Mouse (Mus musculus): ENCODE results near the gene Ranbp10. TPM values are rescaled to one million over a fixed set of nuclear protein-coding genes. Genes with fewer than 3 reads are reported as not detected.
"Not testable (repeated sequence)": the region's sequence is repeated elsewhere in the genome, so short reads cannot be mapped to it uniquely, and the experiment has no call there.

Gene Ranbp10
- polyA plus RNA-seq, 1 experiment from 2014 or later, result 14.6 TPM

- Histone ChIP-seq H3K4me2 (replicated peaks) (peak overlapping the region; percentile 95), H3K27me3 (replicated peaks) (no peaks in the 10 kb centered on the region), H3K4me3 (peak overlapping the region; percentile 80), H3K4me1 (peaks cover 38% of the 10 kb centered on the region), H3K36me3 (peaks cover 10% of the 10 kb centered on the region), H3K9ac (peak overlapping the region; percentile 85; the same call in 1 of the 2 replicates), H3K27ac (no peak overlapping the region), H3K9me3 (no peaks in the 10 kb centered on the region)
- ATAC-seq (ENCODE audit: low FRiP score, low read depth), result no peak; the same call in 1 of the 2 replicates
- 25% methylated on average over 8 of the region's 8 CpGs for WGBS
Observed at GRCm38 (mm10) chr8:105854303-105854702, 27.2 kb upstream of the Ranbp10 start.

GRCm38 (mm10) chr8:105853178-105853577 lies 26.0 kb upstream of the Ranbp10 start, which contains the start of gene Cenpt:
TSS of gene Cenpt (minus strand) at chr8:105853278.
- peaks cover 14% of the 10 kb centered on the region for H3K36me3 ChIP-seq
- no peaks in the 10 kb centered on the region for H3K9me3 ChIP-seq
- H3K4me1 ChIP-seq, result peaks cover 33% of the 10 kb centered on the region
- no peak within 1 kb of the TSS for H3K4me2 ChIP-seq (replicated peaks)
- no peak within 1 kb of the TSS for H3K27ac ChIP-seq
- no peak for ATAC-seq (ENCODE audit: low FRiP score, low read depth)
- no peak within 1 kb of the TSS for H3K4me3 ChIP-seq
- no peaks in the 10 kb centered on the region for H3K27me3 ChIP-seq (replicated peaks)
- H3K9ac ChIP-seq, result no peak within 1 kb of the TSS
- WGBS, result 94% methylated on average over 3 of the region's 3 CpGs

GRCm38 (mm10) chr8:105852146-105852729 lies 25.1 kb upstream of the Ranbp10 start:
- H3K4me3 ChIP-seq, result no peak overlapping the region
- H3K9ac ChIP-seq, result no peak overlapping the region
- H3K36me3 ChIP-seq, result peaks cover 21% of the 10 kb centered on the region
- H3K27me3 ChIP-seq (replicated peaks), result no peaks in the 10 kb centered on the region
- H3K27ac ChIP-seq, result no peak overlapping the region
- no peak for ATAC-seq (ENCODE audit: low FRiP score, low read depth)
- H3K4me1 ChIP-seq, result peaks cover 24% of the 10 kb centered on the region
- H3K4me2 ChIP-seq (replicated peaks), result peak overlapping the region; percentile 79; the same call in 1 of the 2 replicates
- 84% methylated on average over 12 of the region's 12 CpGs for WGBS
- no peaks in the 10 kb centered on the region for H3K9me3 ChIP-seq

- under 1% methylated on average over 34 of the region's 34 CpGs for WGBS
- peak overlapping the region; percentile 72 for H3K9ac ChIP-seq
- peaks cover 26% of the 10 kb centered on the region for H3K36me3 ChIP-seq
- no peaks in the 10 kb centered on the region for H3K9me3 ChIP-seq
- peak overlapping the region; percentile 65 for H3K4me3 ChIP-seq
- H3K27me3 ChIP-seq (replicated peaks), result no peaks in the 10 kb centered on the region
- peak overlapping the region; percentile 79 for H3K4me2 ChIP-seq (replicated peaks)
- ATAC-seq (ENCODE audit: low FRiP score, low read depth), result peak; percentile 49
- H3K27ac ChIP-seq, result no peak overlapping the region
- H3K4me1 ChIP-seq, result peaks cover 20% of the 10 kb centered on the region
Observed at GRCm38 (mm10) chr8:105851651-105852143, 24.5 kb upstream of the Ranbp10 start.

- H3K9me3 ChIP-seq, result no peaks in the 10 kb centered on the region
- no peak overlapping the region for H3K9ac ChIP-seq
- no peak for ATAC-seq (ENCODE audit: low FRiP score, low read depth)
- peaks cover 37% of the 10 kb centered on the region for H3K36me3 ChIP-seq
- no peaks in the 10 kb centered on the region for H3K27me3 ChIP-seq (replicated peaks)
- WGBS, result 80% methylated on average over 7 of the region's 7 CpGs
- H3K4me3 ChIP-seq, result 0 out of 2 replicates have a peak overlapping the region, but pooled peaks have one; percentile 10
- no peak overlapping the region for H3K27ac ChIP-seq
- H3K4me1 ChIP-seq, result peaks cover 9% of the 10 kb centered on the region
- peak overlapping the region; percentile 47 for H3K4me2 ChIP-seq (replicated peaks)
Observed at GRCm38 (mm10) chr8:105850611-105851010, 23.5 kb upstream of the Ranbp10 start.

GRCm38 (mm10) chr8:105850014-105850413 lies 22.9 kb upstream of the Ranbp10 start:
- Histone ChIP-seq H3K27ac (no peak overlapping the region), H3K4me2 (replicated peaks) (peak overlapping the region; percentile 47; the same call in 1 of the 2 replicates), H3K27me3 (replicated peaks) (no peaks in the 10 kb centered on the region), H3K4me3 (no peak overlapping the region), H3K9ac (no peak overlapping the region), H3K36me3 (peaks cover 43% of the 10 kb centered on the region), H3K9me3 (no peaks in the 10 kb centered on the region), H3K4me1 (peaks cover 7% of the 10 kb centered on the region)
- WGBS, result 84% methylated on average over 4 of the region's 4 CpGs
- ATAC-seq (ENCODE audit: low FRiP score, low read depth), result no peak

GRCm38 (mm10) chr8:105846678-105847077 lies 19.5 kb upstream of the Ranbp10 start:
- Histone ChIP-seq H3K4me1 (peaks cover 7% of the 10 kb centered on the region), H3K4me2 (replicated peaks) (no peak overlapping the region), H3K9ac (0 out of 2 replicates have a peak overlapping the region, but pooled peaks have one; percentile 6), H3K4me3 (no peak overlapping the region), H3K27ac (no peak overlapping the region), H3K36me3 (peaks cover 60% of the 10 kb centered on the region), H3K9me3 (no peaks in the 10 kb centered on the region), H3K27me3 (replicated peaks) (no peaks in the 10 kb centered on the region)
- WGBS, result 93% methylated on average over 11 of the region's 11 CpGs
- no peak for ATAC-seq (ENCODE audit: low FRiP score, low read depth)

- H3K4me1 ChIP-seq, result no peaks in the 10 kb centered on the region
- WGBS, result 95% methylated on average over 5 of the region's 5 CpGs
- no peaks in the 10 kb centered on the region for H3K9me3 ChIP-seq
- no peak overlapping the region for H3K9ac ChIP-seq
- H3K27ac ChIP-seq, result no peak overlapping the region
- no peaks in the 10 kb centered on the region for H3K27me3 ChIP-seq (replicated peaks)
- H3K36me3 ChIP-seq, result peaks cover 16% of the 10 kb centered on the region
- no peak overlapping the region for H3K4me2 ChIP-seq (replicated peaks)
- no peak for ATAC-seq (ENCODE audit: low FRiP score, low read depth)
- no peak overlapping the region for H3K4me3 ChIP-seq
Observed at GRCm38 (mm10) chr8:105839209-105839608, 12.1 kb upstream of the Ranbp10 start.

GRCm38 (mm10) chr8:105836991-105837390 lies 9.8 kb upstream of the Ranbp10 start:
- H3K36me3 ChIP-seq, result peaks cover 8% of the 10 kb centered on the region
- H3K9ac ChIP-seq, result no peak overlapping the region
- no peak overlapping the region for H3K4me3 ChIP-seq
- 85% methylated on average over 6 of the region's 6 CpGs for WGBS
- H3K27me3 ChIP-seq (replicated peaks), result no peaks in the 10 kb centered on the region
- no peak for ATAC-seq (ENCODE audit: low FRiP score, low read depth)
- H3K9me3 ChIP-seq, result no peaks in the 10 kb centered on the region
- no peak overlapping the region for H3K4me2 ChIP-seq (replicated peaks)
- no peaks in the 10 kb centered on the region for H3K4me1 ChIP-seq
- no peak overlapping the region for H3K27ac ChIP-seq

GRCm38 (mm10) chr8:105835318-105835717 lies 8.2 kb upstream of the Ranbp10 start:
- no peak overlapping the region for H3K9ac ChIP-seq
- no peak for ATAC-seq (ENCODE audit: low FRiP score, low read depth)
- H3K4me2 ChIP-seq (replicated peaks), result no peak overlapping the region
- no peaks in the 10 kb centered on the region for H3K27me3 ChIP-seq (replicated peaks)
- H3K4me1 ChIP-seq, result no peaks in the 10 kb centered on the region
- WGBS, result 29% methylated on average over 11 of the region's 11 CpGs
- H3K9me3 ChIP-seq, result no peaks in the 10 kb centered on the region
- no peak overlapping the region for H3K4me3 ChIP-seq
- no peaks in the 10 kb centered on the region for H3K36me3 ChIP-seq
- no peak overlapping the region for H3K27ac ChIP-seq

- not testable (repeated sequence) for H3K36me3 ChIP-seq; H3K4me1 ChIP-seq; ATAC-seq (ENCODE audit: low FRiP score, low read depth); H3K27me3 ChIP-seq (replicated peaks); H3K4me3 ChIP-seq; H3K9me3 ChIP-seq; H3K27ac ChIP-seq; H3K4me2 ChIP-seq (replicated peaks); H3K9ac ChIP-seq
- 80% methylated on average over 2 of the region's 2 CpGs for WGBS
Observed at GRCm38 (mm10) chr8:105833740-105834139, 6.6 kb upstream of the Ranbp10 start.

- H3K27ac ChIP-seq, result no peak overlapping the region
- H3K9ac ChIP-seq, result peak overlapping the region; percentile 78
- H3K9me3 ChIP-seq, result no peaks in the 10 kb centered on the region
- no peaks in the 10 kb centered on the region for H3K27me3 ChIP-seq (replicated peaks)
- H3K4me2 ChIP-seq (replicated peaks), result peak overlapping the region; percentile 96
- peak overlapping the region; percentile 79 for H3K4me3 ChIP-seq
- H3K4me1 ChIP-seq, result peaks cover 16% of the 10 kb centered on the region
- ATAC-seq (ENCODE audit: low FRiP score, low read depth), result no peak
- peaks cover 27% of the 10 kb centered on the region for H3K36me3 ChIP-seq
- 9% methylated on average over 4 of the region's 4 CpGs for WGBS
Observed at GRCm38 (mm10) chr8:105826379-105826778, 771 bp downstream of the Ranbp10 start.

- no peaks in the 10 kb centered on the region for H3K27me3 ChIP-seq (replicated peaks)
- peak overlapping the region; percentile 96 for H3K4me2 ChIP-seq (replicated peaks)
- WGBS, result 61% methylated on average over 4 of the region's 4 CpGs
- H3K4me3 ChIP-seq, result peak overlapping the region; percentile 79; the same call in 1 of the 2 replicates
- no peaks in the 10 kb centered on the region for H3K9me3 ChIP-seq
- peaks cover 36% of the 10 kb centered on the region for H3K36me3 ChIP-seq
- ATAC-seq (ENCODE audit: low FRiP score, low read depth), result no peak
- H3K4me1 ChIP-seq, result peaks cover 16% of the 10 kb centered on the region
- H3K27ac ChIP-seq, result no peak overlapping the region
- H3K9ac ChIP-seq, result peak overlapping the region; percentile 78
Observed at GRCm38 (mm10) chr8:105825506-105825905, 1.6 kb downstream of the Ranbp10 start.

Measured in neural tube, embryonic 12.5 days (tissue).